Mouse (Mus musculus) heart, adult 2 months (tissue): ENCODE results near the gene Olfr891. TPM values are rescaled to one million over a fixed set of nuclear protein-coding genes. Genes with fewer than 3 reads are reported as not detected.
"Not testable (repeated sequence)": the region's sequence is repeated elsewhere in the genome, so short reads cannot be mapped to it uniquely, and the experiment has no call there.

Experiments
- DNase-seq, 2 experiments: peaks; one replicate each; pipeline ENCODE4 v3.0.0; 2021
- H3K27ac ChIP-seq: fragments of 200-600 bp; 2 replicates; pipeline ENCODE4 v1.8.1; 2022
- H3K27me3 ChIP-seq: fragments of 200-500 bp; 2 replicates; pipeline ENCODE4 v1.6.1; 2012; ENCODE audit warnings: mild to moderate bottlenecking, low read length, inconsistent platforms, mixed read lengths; ENCODE audit not compliant: control insufficient read depth, insufficient read depth
- H3K36me3 ChIP-seq: fragments of 200-500 bp; 2 replicates; pipeline ENCODE4 v1.6.1; 2012; ENCODE audit warnings: low read length, inconsistent platforms; ENCODE audit not compliant: control insufficient read depth, insufficient read depth
- H3K4me1 ChIP-seq: fragments of 200-500 bp; 2 replicates; pipeline ENCODE4 v1.6.1; 2011; ENCODE audit warnings: low read length; ENCODE audit not compliant: control insufficient read depth, insufficient read depth
- H3K4me3 ChIP-seq: fragments of 200-600 bp; 2 replicates; pipeline ENCODE4 v1.8.1; 2022
- H3K79me2 ChIP-seq: fragments of 200-500 bp; replicated peaks from 2 replicates; pipeline ENCODE4 v1.6.1; 2012; ENCODE audit warnings: mild to moderate bottlenecking, inconsistent platforms, low read length, moderate library complexity, mixed read lengths; ENCODE audit not compliant: control insufficient read depth, insufficient read depth
- H3K9ac ChIP-seq: fragments of 200-500 bp; 2 replicates; pipeline ENCODE4 v1.6.1; 2012; ENCODE audit warnings: low read depth, mild to moderate bottlenecking, control low read depth, inconsistent platforms, low read length, mixed read lengths
- CTCF ChIP-seq: fragments of 200-600 bp; IDR thresholded peaks from 2 replicates; pipeline ENCODE4 v1.8.1; 2022; ENCODE audit warnings: antibody characterized with exemption, mild to moderate bottlenecking, moderate library complexity
- EP300 ChIP-seq: fragments of 200-500 bp; IDR thresholded peaks from 2 replicates; pipeline ENCODE4 v1.6.1; 2011; ENCODE audit warnings: low read depth, low read length, control low read depth; ENCODE audit not compliant: insufficient read depth
- POLR2A ChIP-seq: fragments of 200-500 bp; IDR thresholded peaks from 2 replicates; pipeline ENCODE4 v1.6.1; 2011; ENCODE audit warnings: mild to moderate bottlenecking, low read depth, low read length, control low read depth; ENCODE audit not compliant: insufficient read depth
- WGBS: fragments of 180-500 bp; shearing (Covaris S2); methylation state at CpG from one replicate; pipeline ENCODE4 v1.1.7; 2018; 5-methylcytosine and 5-hydroxymethylcytosine counted together
- intact Hi-C: fragments of 180-260 bp; cut with DNase I; formaldehyde crosslinking; loops from one replicate; pipeline ENCODE4 v1.15.1; 2025
- long read RNA-seq: library from polyadenylated mRNA; stranded (forward); transcript quantifications from one replicate; pipeline ENCODE4 v2.0.0, GENCODE M21; 2021
- polyA plus RNA-seq: library from polyadenylated mRNA; depleted of rRNA; stranded (reverse); fragments of >200 nt; gene quantifications from 2 replicates; pipeline ENCODE4 v1.2.3, GENCODE M21; 2012; rRNA removed
- total RNA-seq, 2 experiments: library from RNA; stranded (reverse); gene quantifications; 2 replicates each; pipeline ENCODE4 v1.2.3; 2021

The Olfr891 gene
- not detected for total RNA-seq
- not detected in 2 replicates for polyA plus RNA-seq
- long read RNA-seq: 0 reads

GRCm38 (mm10) chr9:38180721-38181120 lies at the start of gene Olfr891:
Olfr891 (minus strand) TSS chr9:38180821.
- H3K27me3 ChIP-seq: no peaks in the 10 kb centered on the region
- 69% methylated on average over 1 of the region's 1 CpGs for WGBS
- intact Hi-C loops: no loop called here
- TF ChIP-seq EP300 (no peak), POLR2A (no peak), CTCF (no peak)
- no peaks in the 10 kb centered on the region for H3K4me1 ChIP-seq
- DNase-seq: no peak
- no peaks in the 10 kb centered on the region for H3K36me3 ChIP-seq
- no peak within 1 kb of the TSS for H3K9ac ChIP-seq
- no peak within 1 kb of the TSS for H3K27ac ChIP-seq
- H3K79me2 ChIP-seq: no peaks in the 10 kb centered on the region
- H3K4me3 ChIP-seq: no peak within 1 kb of the TSS

DNA sequence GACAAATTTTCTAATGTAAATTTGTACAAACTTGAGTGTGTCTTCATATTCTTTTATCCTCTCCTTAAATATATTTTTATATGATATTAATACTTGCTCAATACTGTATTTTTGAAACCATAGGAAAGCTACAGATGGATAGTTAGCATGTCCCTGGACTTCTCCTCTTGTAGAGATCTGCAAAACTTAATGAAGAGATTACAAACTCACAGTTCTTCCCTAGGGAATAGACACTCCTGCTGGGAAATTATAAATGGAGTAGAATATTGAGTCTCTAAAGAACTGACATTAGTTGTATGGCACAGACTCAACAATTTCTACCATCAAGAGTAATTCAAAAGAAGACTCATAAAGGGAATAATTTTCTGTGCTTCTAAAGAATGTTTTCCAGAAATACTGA lies 37.1 kb upstream of the Olfr891 start, which contains the start of gene Olfr894:
Olfr894 (plus strand) TSS at position 301 of the 400 bp plus-strand sequence.
- no peak within 1 kb of the TSS for H3K4me3 ChIP-seq
- no peak within 1 kb of the TSS for H3K27ac ChIP-seq
- intact Hi-C loops: no loop called here
- H3K79me2 ChIP-seq: no peaks in the 10 kb centered on the region
- H3K27me3 ChIP-seq: no peaks in the 10 kb centered on the region
- H3K4me1 ChIP-seq: no peaks in the 10 kb centered on the region
- no peak within 1 kb of the TSS for H3K9ac ChIP-seq
- DNase-seq: no peak
- H3K36me3 ChIP-seq: no peaks in the 10 kb centered on the region
- no peak for TF ChIP-seq CTCF
- TF ChIP-seq EP300: no peak
- TF ChIP-seq POLR2A: no peak

DNA sequence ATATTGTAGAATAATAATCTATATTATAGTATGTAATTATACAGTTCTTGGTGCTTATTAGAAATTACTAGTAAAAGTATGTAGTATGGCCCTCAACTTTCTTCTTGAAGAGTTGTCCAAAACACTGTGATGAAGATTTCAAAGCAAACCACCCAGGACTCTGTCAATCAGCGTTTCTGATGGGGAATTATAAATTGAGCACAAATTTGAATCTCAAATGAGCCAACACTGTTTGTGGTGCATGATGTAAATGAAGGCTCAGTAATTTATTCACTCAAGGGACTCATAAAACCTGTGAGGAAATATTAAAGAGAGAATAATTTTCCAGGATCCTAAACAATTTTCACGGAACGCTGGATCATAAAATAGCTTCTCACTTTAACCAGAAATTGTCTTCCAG lies 27.4 kb upstream of the Olfr891 start, which contains the start of gene Olfr893:
Olfr893 (plus strand) TSS at position 301 of the 400 bp plus-strand sequence.
- Histone ChIP-seq H3K4me1 (no peaks in the 10 kb centered on the region), H3K36me3 (no peaks in the 10 kb centered on the region), H3K27me3 (no peaks in the 10 kb centered on the region), H3K79me2 (no peaks in the 10 kb centered on the region), H3K4me3 (no peak within 1 kb of the TSS), H3K9ac (no peak within 1 kb of the TSS), H3K27ac (no peak within 1 kb of the TSS)
- intact Hi-C loops: no loop called here
- TF ChIP-seq EP300 (no peak), POLR2A (no peak), CTCF (no peak)
- WGBS: 73% methylated on average over 3 of the region's 3 CpGs
- DNase-seq: no peak

DNA sequence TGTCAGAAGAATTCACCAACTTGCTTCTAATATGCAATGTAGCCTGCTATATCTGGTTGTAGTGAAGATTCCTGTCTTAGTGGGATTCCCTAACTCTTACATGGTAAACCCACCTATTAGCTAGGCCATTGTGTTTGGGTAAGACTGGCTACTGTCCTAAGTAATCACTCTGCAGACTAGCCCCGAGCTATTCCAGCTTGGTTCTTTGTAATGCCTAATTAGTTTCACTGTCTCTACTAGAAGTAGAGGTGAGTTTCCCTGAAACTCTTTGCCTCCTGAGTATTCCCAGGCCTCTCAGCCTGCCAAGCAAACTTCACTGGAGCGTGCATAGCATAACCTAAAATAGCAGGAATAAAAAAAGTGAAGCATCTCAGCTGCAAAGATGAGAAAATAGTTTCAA lies 12.3 kb downstream of the Olfr891 start:
- H3K36me3 ChIP-seq, H3K27ac ChIP-seq, H3K9ac ChIP-seq, DNase-seq, intact Hi-C loops, H3K4me3 ChIP-seq, H3K4me1 ChIP-seq, H3K27me3 ChIP-seq, H3K79me2 ChIP-seq: not testable (repeated sequence)
- 41% methylated on average over 2 of the region's 2 CpGs for WGBS

DNA sequence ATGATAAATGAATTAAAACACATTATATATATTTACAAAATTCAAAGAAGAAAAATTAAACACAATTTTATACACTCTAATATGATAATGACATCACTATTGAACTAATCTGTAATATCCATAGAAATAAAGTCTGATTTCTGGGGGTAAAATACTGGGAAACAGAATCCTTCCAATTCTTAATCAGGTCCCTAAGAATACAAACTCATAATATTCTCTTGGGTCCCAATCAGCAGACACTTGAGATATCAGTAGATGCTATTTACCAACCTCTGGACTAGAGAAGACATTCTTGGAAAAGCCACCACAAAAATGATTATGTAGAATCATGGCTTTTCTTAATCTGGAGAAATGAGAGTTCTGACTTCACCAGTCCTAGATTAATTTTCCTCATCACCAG lies 38.4 kb downstream of the Olfr891 start, which contains the start of gene Olfr890:
Olfr890 (plus strand) TSS at position 301 of the 400 bp plus-strand sequence.
- intact Hi-C loops: no loop called here
- Histone ChIP-seq H3K4me1 (no peaks in the 10 kb centered on the region), H3K9ac (no peak within 1 kb of the TSS), H3K4me3 (no peak within 1 kb of the TSS), H3K36me3 (no peaks in the 10 kb centered on the region), H3K27me3 (no peaks in the 10 kb centered on the region), H3K27ac (no peak within 1 kb of the TSS), H3K79me2 (no peaks in the 10 kb centered on the region)
- no peak for DNase-seq
- TF ChIP-seq EP300 (no peak), CTCF (no peak), POLR2A (no peak)

Other genes with a start within 250 kb of the Olfr891 start
- gene Olfr881, start 189.0 kb downstream of the Olfr891 start, total RNA-seq: not detected
- gene Olfr881, start 189.0 kb downstream of the Olfr891 start, polyA plus RNA-seq: not detected in 2 replicates
- not detected for gene Olfr883, start 155.0 kb downstream of the Olfr891 start, total RNA-seq
- gene Olfr883, start 155.0 kb downstream of the Olfr891 start, polyA plus RNA-seq: not detected in 2 replicates
- not detected for gene Olfr884, start 134.3 kb downstream of the Olfr891 start, total RNA-seq
- not detected in 2 replicates for gene Olfr884, start 134.3 kb downstream of the Olfr891 start, polyA plus RNA-seq
- not detected for gene Olfr885, start 119.5 kb downstream of the Olfr891 start, total RNA-seq
- gene Olfr885, start 119.5 kb downstream of the Olfr891 start, polyA plus RNA-seq: not detected in 2 replicates
- not detected for gene Olfr887, start 96.7 kb downstream of the Olfr891 start, total RNA-seq
- not detected in 2 replicates for gene Olfr887, start 96.7 kb downstream of the Olfr891 start, polyA plus RNA-seq
- gene Olfr888, start 72.7 kb downstream of the Olfr891 start, total RNA-seq: not detected
- not detected in 2 replicates for gene Olfr888, start 72.7 kb downstream of the Olfr891 start, polyA plus RNA-seq
- not detected for gene Olfr889, start 65.6 kb downstream of the Olfr891 start, total RNA-seq
- not detected in 2 replicates for gene Olfr889, start 65.6 kb downstream of the Olfr891 start, polyA plus RNA-seq
- gene Olfr890, start 38.3 kb downstream of the Olfr891 start, total RNA-seq: not detected
- gene Olfr890, start 38.3 kb downstream of the Olfr891 start, polyA plus RNA-seq: not detected in 2 replicates
- not detected for gene Olfr893, start 27.5 kb upstream of the Olfr891 start, total RNA-seq
- gene Olfr893, start 27.5 kb upstream of the Olfr891 start, polyA plus RNA-seq: not detected in 2 replicates
- not detected for gene Olfr894, start 37.2 kb upstream of the Olfr891 start, total RNA-seq
- gene Olfr894, start 37.2 kb upstream of the Olfr891 start, polyA plus RNA-seq: not detected in 2 replicates
- gene Olfr143, start 72.0 kb upstream of the Olfr891 start, total RNA-seq: not detected
- gene Olfr143, start 72.0 kb upstream of the Olfr891 start, polyA plus RNA-seq: not detected in 2 replicates
- not detected for gene Olfr895, start 87.0 kb upstream of the Olfr891 start, total RNA-seq
- not detected in 2 replicates for gene Olfr895, start 87.0 kb upstream of the Olfr891 start, polyA plus RNA-seq
- not detected for gene Olfr896-ps1, start 110.3 kb upstream of the Olfr891 start, total RNA-seq
- gene Olfr896-ps1, start 110.3 kb upstream of the Olfr891 start, polyA plus RNA-seq: not detected in 2 replicates
- not detected for gene Olfr25, start 148.2 kb upstream of the Olfr891 start, total RNA-seq
- not detected in 2 replicates for gene Olfr25, start 148.2 kb upstream of the Olfr891 start, polyA plus RNA-seq
- not detected for gene Olfr898, start 167.6 kb upstream of the Olfr891 start, total RNA-seq
- not detected in 2 replicates for gene Olfr898, start 167.6 kb upstream of the Olfr891 start, polyA plus RNA-seq
- gene Olfr250, start 186.1 kb upstream of the Olfr891 start, total RNA-seq: not detected
- not detected in 2 replicates for gene Olfr250, start 186.1 kb upstream of the Olfr891 start, polyA plus RNA-seq
- not detected for gene Olfr251, start 196.3 kb upstream of the Olfr891 start, total RNA-seq
- gene Olfr251, start 196.3 kb upstream of the Olfr891 start, polyA plus RNA-seq: not detected in 2 replicates
- gene Olfr147, start 220.9 kb upstream of the Olfr891 start, total RNA-seq: not detected
- not detected in 2 replicates for gene Olfr147, start 220.9 kb upstream of the Olfr891 start, polyA plus RNA-seq
- gene Olfr901, start 248.6 kb upstream of the Olfr891 start, total RNA-seq: not detected
- not detected in 2 replicates for gene Olfr901, start 248.6 kb upstream of the Olfr891 start, polyA plus RNA-seq